Mouse (Mus musculus) ovary, postnatal 10 days (tissue): ENCODE measurements around the gene Rere.
"Not testable (repeated sequence)": the region's sequence is repeated elsewhere in the genome, so short reads cannot be mapped to it uniquely, and the experiment has no call there.

Experiments used
- DNase-seq: peaks from one replicate; pipeline ENCODE4 v3.0.0; 2022; ENCODE audit warnings: low spot score

Rere gene

DNA sequence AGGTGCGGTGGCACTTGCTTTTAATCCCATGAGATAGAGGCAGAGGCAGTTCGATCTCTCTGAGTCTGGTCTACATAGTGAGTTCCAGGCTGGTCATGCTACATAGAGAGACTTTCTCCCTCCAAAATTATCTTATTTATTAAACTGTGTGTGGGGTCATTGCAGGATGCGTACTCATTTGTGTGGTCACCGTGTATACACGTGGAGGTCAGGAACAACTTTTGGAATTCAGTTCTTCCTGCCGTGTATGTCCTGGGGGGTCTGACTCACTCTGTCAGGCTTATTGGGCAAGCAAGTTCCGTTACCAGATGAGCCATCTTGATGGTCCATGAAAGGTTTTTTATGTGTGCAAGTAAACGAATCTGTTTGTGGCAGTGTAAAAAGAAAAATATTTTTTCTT, 5.5 kb downstream of the Rere start:
- DNase-seq = no peak

GRCm38 (mm10) chr4:150287463-150287862, 6.0 kb downstream of the Rere start:
- not testable (repeated sequence) for DNase-seq

- no peak for DNase-seq
These were observed 10.5 kb downstream of the Rere start for GRCm38 (mm10) chr4:150291900-150292299.

DNA sequence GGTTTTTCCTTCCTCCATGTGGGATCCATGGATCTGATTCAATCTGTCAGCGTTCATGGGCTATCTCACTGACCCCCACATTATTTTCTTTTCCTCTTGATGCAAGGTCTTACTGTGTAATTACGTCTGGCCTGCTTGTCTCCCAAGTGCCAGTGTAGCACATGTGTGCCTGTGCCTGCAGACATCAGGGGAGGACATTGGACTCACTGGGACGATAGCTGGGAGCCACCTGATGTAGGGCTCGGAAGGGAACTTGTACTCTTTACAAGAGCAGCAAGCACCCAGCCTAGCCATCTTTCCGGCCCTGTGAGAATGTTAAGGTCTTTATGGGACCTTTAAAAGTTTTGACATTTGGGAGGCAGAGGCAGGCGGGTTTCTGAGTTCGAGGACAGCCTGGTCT, 13.4 kb downstream of the Rere start:
- no peak for DNase-seq

DNA sequence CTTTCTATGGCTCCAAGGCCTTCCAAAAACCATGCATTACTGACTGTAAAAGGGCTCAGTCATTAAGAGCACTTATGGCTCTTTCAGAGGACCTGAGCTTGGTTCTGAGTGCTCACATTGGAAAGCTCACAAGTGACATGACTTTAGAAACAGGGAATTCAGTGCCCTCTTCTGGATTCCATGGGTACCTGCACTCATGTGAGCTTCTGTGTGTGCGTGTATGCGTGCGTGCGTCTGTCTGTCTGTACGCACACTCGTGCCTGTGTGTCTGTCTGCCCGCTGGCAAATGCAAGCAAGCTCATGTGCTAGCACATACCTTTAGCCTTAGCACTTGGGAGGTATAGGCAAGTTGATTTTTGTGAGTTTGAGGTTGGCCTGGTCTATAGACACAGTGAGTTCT, 14.5 kb downstream of the Rere start:
- DNase-seq = no peak

DNA sequence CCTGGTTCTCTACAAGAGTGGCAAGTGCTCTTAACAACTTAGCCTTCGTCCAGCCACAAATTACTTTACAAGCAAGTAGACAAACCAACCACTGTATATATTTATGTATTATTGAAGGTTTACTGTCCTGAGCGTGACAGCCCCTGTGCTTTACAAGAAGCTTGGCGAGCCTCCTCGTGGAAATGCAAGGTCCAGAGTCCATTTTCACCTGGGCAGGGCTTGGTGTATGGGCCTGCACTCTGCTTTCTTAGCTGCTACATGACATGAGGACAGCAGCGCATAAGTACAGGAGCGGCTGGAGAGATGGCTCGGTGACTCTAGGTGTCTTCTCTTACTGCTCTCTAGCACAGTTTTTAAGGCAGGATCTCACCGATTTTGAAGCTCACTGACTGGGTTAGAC, 21.3 kb downstream of the Rere start:
- DNase-seq = no peak

DNA sequence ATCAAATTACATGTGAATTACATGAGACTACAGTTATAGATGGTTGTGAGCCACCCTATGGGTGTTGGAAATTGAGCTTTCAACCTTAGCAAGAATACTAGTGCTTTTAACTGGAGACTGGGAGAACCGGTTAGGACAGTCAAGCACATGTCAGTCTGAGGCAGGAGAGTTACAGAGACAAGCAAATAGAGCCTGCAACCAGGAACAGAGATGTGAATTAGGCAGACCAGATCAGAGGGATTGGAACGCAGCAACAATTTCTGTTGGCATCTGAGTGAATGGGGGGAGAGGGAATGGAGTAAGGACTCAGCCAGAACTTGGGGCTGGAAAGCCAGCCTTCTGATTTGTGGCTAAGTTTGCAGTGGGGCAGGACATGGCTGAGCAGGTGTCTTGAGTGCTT, 25.3 kb downstream of the Rere start:
- no peak for DNase-seq

- DNase-seq = no peak
These were observed 25.8 kb downstream of the Rere start for GRCm38 (mm10) chr4:150307226-150307625.

GRCm38 (mm10) chr4:150311431-150311830, 30.0 kb downstream of the Rere start:
- DNase-seq = no peak

DNA sequence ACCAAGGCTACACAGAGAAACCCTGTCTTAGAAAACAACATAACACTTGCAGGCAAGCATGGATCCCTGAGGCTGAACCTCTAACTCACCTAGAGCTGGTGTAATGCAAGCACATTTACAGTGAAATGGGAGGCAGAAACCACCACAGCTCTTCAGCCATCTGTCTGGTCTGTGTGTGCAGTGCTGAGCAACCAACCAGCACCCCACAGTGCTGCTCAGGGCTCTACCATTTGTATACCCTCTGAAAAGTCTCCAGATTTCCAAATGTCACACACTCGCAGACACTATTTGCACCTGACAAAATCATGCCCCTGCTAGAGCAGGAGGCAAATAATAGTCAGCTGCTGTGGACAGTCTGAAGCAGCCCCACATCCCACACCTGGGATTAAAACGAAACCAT, 31.2 kb downstream of the Rere start:
- no peak for DNase-seq

DNA sequence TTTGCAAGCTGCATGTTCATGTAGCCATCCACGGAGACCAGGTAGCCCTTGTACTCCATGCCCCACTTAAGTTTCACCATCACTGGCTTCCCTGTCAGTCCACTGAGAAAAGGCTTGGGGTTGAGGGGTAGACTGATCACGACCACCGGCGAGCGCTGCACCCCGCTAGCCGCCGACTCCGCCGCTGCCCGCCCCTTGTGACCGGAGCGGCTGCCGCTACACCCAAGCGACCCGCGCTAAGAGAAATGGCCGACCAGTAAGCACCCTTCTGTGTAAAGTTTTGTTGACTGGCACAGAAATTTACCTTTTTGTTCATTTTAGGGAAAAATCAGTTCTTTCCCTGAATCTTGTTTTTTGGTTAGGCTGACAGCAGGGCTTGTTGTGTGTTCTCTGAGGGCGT, 33.9 kb downstream of the Rere start:
- DNase-seq = no peak

DNA sequence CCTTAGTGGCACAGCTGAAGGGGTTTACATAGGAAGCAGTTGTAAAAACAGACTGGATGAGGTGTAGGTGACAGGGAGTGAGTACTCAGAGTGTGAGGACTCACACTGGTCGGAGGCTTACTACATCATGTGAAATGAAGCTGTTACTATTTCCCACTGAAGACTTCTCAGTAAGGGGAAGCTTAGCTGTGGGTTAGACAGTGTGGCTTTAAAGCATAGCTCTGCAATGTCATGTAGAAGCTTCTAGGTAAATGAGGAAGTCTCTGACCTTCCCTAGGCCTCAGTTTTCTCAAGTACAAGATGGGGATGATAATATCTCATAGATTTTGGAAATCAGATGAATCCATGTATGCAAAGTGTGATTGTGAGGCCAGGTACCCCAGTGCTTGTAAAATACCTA, 35.1 kb downstream of the Rere start:
- DNase-seq = no peak

GRCm38 (mm10) chr4:150325046-150325801, 43.8 kb downstream of the Rere start:
- no peak for DNase-seq

DNA sequence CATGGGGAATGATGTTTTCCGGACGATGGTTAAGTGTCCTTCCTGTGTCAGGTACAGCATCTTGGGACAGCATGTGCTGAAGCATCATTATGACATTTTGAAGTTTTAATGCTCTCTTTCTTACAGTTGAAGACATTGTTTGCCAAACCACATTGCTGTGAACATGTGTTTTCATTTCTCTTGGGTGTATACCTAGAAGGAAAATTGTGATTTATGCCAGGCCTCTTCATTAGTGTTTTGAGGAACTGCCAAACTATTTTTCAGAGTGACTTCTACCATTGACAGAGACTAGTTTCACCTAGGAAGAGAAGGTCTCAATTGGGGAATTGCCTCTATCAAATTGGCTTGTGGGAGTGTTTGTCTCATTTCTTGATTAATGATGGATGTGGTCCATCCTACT, 44.6 kb downstream of the Rere start:
- no peak for DNase-seq

- no peak for DNase-seq
These were observed 46.0 kb downstream of the Rere start for GRCm38 (mm10) chr4:150327476-150327875.

- no peak for DNase-seq
These were observed 52.7 kb downstream of the Rere start for GRCm38 (mm10) chr4:150333927-150334682.

GRCm38 (mm10) chr4:150337260-150337659, 55.8 kb downstream of the Rere start:
- no peak for DNase-seq

DNA sequence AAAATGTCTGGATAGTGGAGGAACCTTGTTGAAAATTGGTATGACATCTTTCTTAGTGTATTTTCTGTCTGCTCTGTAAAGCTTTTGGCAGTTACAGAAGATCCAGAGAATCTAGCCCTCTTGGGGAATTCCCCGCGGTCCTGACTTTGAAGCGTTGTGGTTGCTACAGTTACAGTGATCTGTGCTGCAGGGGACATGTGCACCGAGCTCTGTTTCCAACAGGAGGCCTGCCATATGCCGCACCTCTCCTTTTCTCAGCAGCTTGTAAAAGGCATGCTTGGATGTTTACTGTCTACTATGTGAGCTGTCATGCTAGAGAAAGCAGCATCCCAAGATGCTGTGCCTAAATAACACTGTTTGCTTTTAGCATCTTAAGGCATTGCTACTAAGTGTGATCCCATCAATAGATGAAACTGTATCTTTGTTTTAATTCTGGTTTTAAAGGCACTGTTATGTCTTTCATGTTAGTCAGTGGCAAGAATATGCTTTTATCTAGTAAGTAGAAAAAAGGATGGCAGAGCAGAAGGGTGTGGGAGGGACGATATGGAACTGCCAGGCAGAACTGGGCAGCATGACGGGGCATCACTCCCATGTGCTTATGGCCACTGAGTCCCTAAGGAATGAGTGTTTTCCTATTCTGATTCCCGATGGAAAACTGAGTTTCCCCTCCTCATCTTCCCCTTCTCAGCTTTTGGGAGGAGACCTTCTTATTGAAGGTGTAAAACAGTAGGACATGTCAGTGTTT, 57.6 kb downstream of the Rere start:
- DNase-seq = no peak

GRCm38 (mm10) chr4:150340796-150341525, 59.5 kb downstream of the Rere start:
- DNase-seq = no peak

DNA sequence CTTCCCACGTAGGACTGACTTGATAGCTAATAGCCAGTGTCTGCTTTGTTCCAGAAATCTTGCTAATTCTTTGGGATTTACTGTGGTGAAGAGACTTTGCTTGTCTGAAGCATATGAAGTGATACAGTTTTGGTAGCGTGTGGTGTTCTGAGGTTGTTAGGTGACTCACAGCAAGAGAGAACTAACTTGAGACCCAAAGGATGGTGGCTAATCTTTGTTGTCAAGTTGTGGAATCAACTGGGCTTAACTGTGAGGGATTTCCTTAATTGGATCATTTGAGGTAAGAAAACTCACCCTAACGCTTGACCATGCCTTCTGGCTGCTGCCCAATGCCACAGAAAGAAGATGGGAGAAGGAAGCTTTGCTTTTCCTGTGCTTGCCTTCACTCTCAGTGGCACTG, 63.1 kb downstream of the Rere start:
- DNase-seq = no peak

DNA sequence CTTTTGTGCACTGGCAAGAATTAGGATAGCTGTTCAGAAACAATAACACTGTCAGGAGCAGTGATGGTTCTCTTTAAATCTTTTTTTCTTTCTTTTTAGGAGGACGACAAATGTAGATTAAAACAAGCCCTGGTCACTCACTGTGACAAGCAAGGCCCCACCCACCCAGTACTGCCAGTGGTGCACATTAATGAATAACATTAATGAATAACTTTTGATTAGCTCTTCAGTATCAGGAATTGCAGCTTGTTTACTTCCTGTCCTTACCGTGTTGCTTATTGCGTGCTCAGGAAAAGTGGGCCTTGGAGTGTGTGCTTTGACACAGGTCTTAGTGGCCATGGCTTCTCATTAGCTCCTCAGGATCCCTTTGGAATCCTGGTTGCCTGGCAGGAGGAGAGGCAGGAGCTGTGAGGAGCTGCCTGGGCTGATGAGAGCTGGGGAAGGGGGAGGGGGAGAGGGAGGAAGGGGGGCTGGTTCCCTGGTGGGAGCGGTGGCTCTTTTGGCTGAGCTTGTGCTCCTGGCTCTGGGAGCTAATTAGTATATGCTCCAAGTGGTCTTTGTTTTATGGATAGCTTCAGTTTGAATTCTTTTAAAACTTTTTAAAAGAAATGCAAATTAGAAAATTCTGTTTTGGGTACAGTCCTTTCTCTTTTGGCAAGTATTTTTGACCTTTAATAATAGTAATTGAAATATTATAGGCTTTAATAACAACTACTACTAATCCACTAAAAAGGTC, 65.4 kb downstream of the Rere start:
- no peak for DNase-seq

DNA sequence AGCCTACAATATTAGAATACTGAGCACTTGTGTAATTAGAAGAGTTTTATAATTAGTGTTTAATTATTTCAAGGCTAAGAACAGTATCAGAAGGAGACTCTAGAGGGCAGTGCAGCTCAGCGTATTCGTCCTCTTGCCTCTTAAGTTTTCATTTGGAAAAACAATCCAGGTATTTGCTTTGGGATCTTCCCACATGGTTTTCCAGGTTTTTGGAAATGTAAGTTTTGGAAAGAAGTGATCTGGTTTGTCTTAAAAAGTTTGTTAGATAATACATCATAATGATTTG, 65.9 kb downstream of the Rere start:
- no peak for DNase-seq
